Mouse (Mus musculus) heart, embryonic 14.5 days (tissue): ENCODE results near the gene Cfap97d2. TPM values are rescaled to one million over a fixed set of nuclear protein-coding genes. Genes with fewer than 3 reads are reported as not detected.
A peak's percentile ranks its signal among the peaks of the same experiment; 100 is the strongest.

Source experiments
- ATAC-seq: fragments of 200-750 bp; cut with Nextera tagmentation; 2 replicates; pipeline ENCODE4 v1.8.0; 2017; ENCODE audit warnings: low read depth, moderate TSS enrichment; ENCODE audit not compliant: insufficient number of reproducible peaks, insufficient read depth, low FRiP score
- H3K27ac ChIP-seq, 2 experiments: fragments of 200-500 bp in 1 of 2; fragments of 300-500 bp in 1 of 2; sonication (generic) in 1 of 2; replicated peaks in 1 of 2; 2 replicates each; pipeline ENCODE4 v1.5.1; 2012 to 2014; ENCODE audit warnings: low read depth in 2 of 2, low read length in 2 of 2, control low read depth in 1 of 2, mild to moderate bottlenecking in 1 of 2, mixed read lengths in 1 of 2; ENCODE audit not compliant: control insufficient read depth in 1 of 2, insufficient read depth in 1 of 2
- H3K27me3 ChIP-seq: fragments of 300-500 bp; sonication (generic); 2 replicates; pipeline ENCODE4 v1.6.1; 2014; ENCODE audit warnings: mild to moderate bottlenecking, low read length, control low read depth; ENCODE audit not compliant: control insufficient read depth, insufficient read depth
- H3K36me3 ChIP-seq: fragments of 300-500 bp; sonication (generic); 2 replicates; pipeline ENCODE4 v1.6.1; 2014; ENCODE audit warnings: mild to moderate bottlenecking, control low read depth, low read length, mixed read lengths; ENCODE audit not compliant: control insufficient read depth, insufficient read depth
- H3K4me1 ChIP-seq, 2 experiments: fragments of 200-500 bp in 1 of 2; fragments of 300-500 bp in 1 of 2; sonication (generic) in 1 of 2; 2 replicates each; pipeline ENCODE4 v1.6.1; 2012 to 2014; ENCODE audit warnings: low read length in 2 of 2, control low read depth in 1 of 2, mixed read lengths in 1 of 2; ENCODE audit not compliant: control insufficient read depth in 2 of 2, insufficient read depth in 2 of 2
- H3K4me2 ChIP-seq: fragments of 300-500 bp; sonication (generic); 2 replicates; pipeline ENCODE4 v1.6.1; 2014; ENCODE audit warnings: mild to moderate bottlenecking, low read length
- H3K4me3 ChIP-seq, 2 experiments: fragments of 200-500 bp in 1 of 2; fragments of 300-500 bp in 1 of 2; sonication (generic) in 1 of 2; 2 replicates each; pipeline ENCODE4 v1.5.1; 2012 to 2014; ENCODE audit warnings: low read length in 2 of 2, mild to moderate bottlenecking in 2 of 2, control low read depth in 1 of 2, low read depth in 1 of 2, moderate library complexity in 1 of 2; ENCODE audit not compliant: control insufficient read depth in 1 of 2, insufficient read depth in 1 of 2
- H3K9ac ChIP-seq: fragments of 300-500 bp; sonication (generic); 2 replicates; pipeline ENCODE4 v1.6.1; 2014; ENCODE audit warnings: mild to moderate bottlenecking, low read length
- H3K9me3 ChIP-seq: fragments of 300-500 bp; sonication (generic); 2 replicates; pipeline ENCODE4 v1.6.1; 2016; ENCODE audit warnings: low read length, control low read depth; ENCODE audit not compliant: control insufficient read depth
- WGBS: fragments of 180-500 bp; shearing (Covaris S2); extraction: QIAGEN DNeasy Blood & Tissue Kit; methylation state at CpG from one replicate; pipeline ENCODE4 v1.1.7; 2014; 5-methylcytosine and 5-hydroxymethylcytosine counted together
- polyA plus RNA-seq: library from polyadenylated mRNA; unstranded; fragments of >200 nt; fragmentation: Nextera tagmentation; extraction: Ambion mirVana; gene quantifications from 2 replicates; pipeline ENCODE4 v1.2.1, GENCODE M21; 2014

Gene Cfap97d2
- polyA plus RNA-seq, 1 experiment from 2014 or later: not detected

GRCm38 (mm10) chr8:13696157-13696556 is 9.5 kb upstream of the Cfap97d2 start:
- Histone ChIP-seq H3K9me3 (no peaks in the 10 kb centered on the region), H3K4me1 (peaks cover 16 to 24% of the 10 kb centered on the region in 2 experiments), H3K4me3 (no peak overlapping the region), H3K27ac (no peak overlapping the region), H3K27me3 (no peaks in the 10 kb centered on the region), H3K36me3 (no peaks in the 10 kb centered on the region), H3K4me2 (no peak overlapping the region), H3K9ac (no peak overlapping the region)
- no peak for ATAC-seq
- WGBS: 61% methylated on average over 4 of the region's 4 CpGs

- ATAC-seq: no peak
- Histone ChIP-seq H3K9me3 (no peaks in the 10 kb centered on the region), H3K4me1 (peaks cover 18 to 24% of the 10 kb centered on the region in 2 experiments), H3K27ac (no peak overlapping the region), H3K27me3 (no peaks in the 10 kb centered on the region), H3K9ac (no peak overlapping the region), H3K4me2 (no peak overlapping the region), H3K4me3 (no peak overlapping the region), H3K36me3 (no peaks in the 10 kb centered on the region)
- WGBS: 77% methylated on average over 8 of the region's 8 CpGs
These were observed 8.5 kb upstream of the Cfap97d2 start for GRCm38 (mm10) chr8:13697196-13697595.

- H3K4me3 ChIP-seq: no peak overlapping the region
- H3K27ac ChIP-seq: no peak overlapping the region
- H3K36me3 ChIP-seq: no peaks in the 10 kb centered on the region
- no peak for ATAC-seq
- H3K27me3 ChIP-seq: no peaks in the 10 kb centered on the region
- H3K4me2 ChIP-seq: no peak overlapping the region
- 56% methylated on average over 8 of the region's 8 CpGs for WGBS
- peaks cover 20 to 26% of the 10 kb centered on the region in 2 experiments for H3K4me1 ChIP-seq
- H3K9ac ChIP-seq: no peak overlapping the region
- no peaks in the 10 kb centered on the region for H3K9me3 ChIP-seq
These were observed 8.0 kb upstream of the Cfap97d2 start for GRCm38 (mm10) chr8:13697681-13698080.

GRCm38 (mm10) chr8:13698281-13698680 is 7.4 kb upstream of the Cfap97d2 start:
- no peaks in the 10 kb centered on the region for H3K36me3 ChIP-seq
- H3K27me3 ChIP-seq: no peaks in the 10 kb centered on the region
- 74% methylated on average over 3 of the region's 3 CpGs for WGBS
- no peak overlapping the region for H3K4me2 ChIP-seq
- no peak overlapping the region for H3K4me3 ChIP-seq
- H3K4me1 ChIP-seq: peaks cover 20 to 29% of the 10 kb centered on the region in 2 experiments
- H3K9me3 ChIP-seq: no peaks in the 10 kb centered on the region
- H3K9ac ChIP-seq: no peak overlapping the region
- H3K27ac ChIP-seq: no peak overlapping the region
- ATAC-seq: no peak

- WGBS: 34% methylated on average over 5 of the region's 5 CpGs
- peak overlapping the region; percentile 50 to 68 for H3K27ac ChIP-seq
- ATAC-seq: peak; percentile 74
These were observed 6.3 kb upstream of the Cfap97d2 start for GRCm38 (mm10) chr8:13699323-13699949.

GRCm38 (mm10) chr8:13702755-13703154 is 2.9 kb upstream of the Cfap97d2 start:
- ATAC-seq: no peak
- Histone ChIP-seq H3K27ac (no peak overlapping the region), H3K27me3 (no peaks in the 10 kb centered on the region), H3K4me1 (peaks cover 25 to 36% of the 10 kb centered on the region in 2 experiments), H3K9me3 (no peaks in the 10 kb centered on the region), H3K4me3 (no peak overlapping the region), H3K9ac (no peak overlapping the region), H3K36me3 (no peaks in the 10 kb centered on the region), H3K4me2 (no peak overlapping the region)
- 74% methylated on average over 4 of the region's 4 CpGs for WGBS

More at GRCm38 (mm10) chr8:13699323-13699949, 6.3 kb upstream of the Cfap97d2 start:
- Histone ChIP-seq H3K4me3 (no peak overlapping the region), H3K36me3 (no peaks in the 10 kb centered on the region), H3K9me3 (no peaks in the 10 kb centered on the region), H3K9ac (no peak overlapping the region), H3K4me2 (no peak overlapping the region), H3K4me1 (peaks cover 27 to 36% of the 10 kb centered on the region in 2 experiments), H3K27me3 (no peaks in the 10 kb centered on the region)

- H3K9me3 ChIP-seq: no peaks in the 10 kb centered on the region
- H3K4me3 ChIP-seq: no peak overlapping the region
- H3K9ac ChIP-seq: no peak overlapping the region
- peaks cover 24 to 34% of the 10 kb centered on the region in 2 experiments for H3K4me1 ChIP-seq
- ATAC-seq: no peak
- no peaks in the 10 kb centered on the region for H3K27me3 ChIP-seq
- H3K36me3 ChIP-seq: no peaks in the 10 kb centered on the region
- H3K4me2 ChIP-seq: no peak overlapping the region
- no peak overlapping the region for H3K27ac ChIP-seq
- WGBS: 84% methylated on average over 6 of the region's 6 CpGs
These were observed 1.9 kb upstream of the Cfap97d2 start for GRCm38 (mm10) chr8:13703756-13704155.

GRCm38 (mm10) chr8:13704301-13704700 is 1.4 kb upstream of the Cfap97d2 start:
- Histone ChIP-seq H3K36me3 (no peaks in the 10 kb centered on the region), H3K4me1 (peaks cover 23 to 28% of the 10 kb centered on the region in 2 experiments), H3K4me2 (no peak overlapping the region), H3K27ac (no peak overlapping the region), H3K4me3 (no peak overlapping the region), H3K9ac (no peak overlapping the region), H3K9me3 (no peaks in the 10 kb centered on the region), H3K27me3 (no peaks in the 10 kb centered on the region)
- ATAC-seq: no peak; the same call in 1 of the 2 replicates
- 49% methylated on average over 4 of the region's 4 CpGs for WGBS
